Mouse (Mus musculus): ENCODE measurements around the gene Hsp90ab1. TPM values are rescaled to one million over a fixed set of nuclear protein-coding genes. Genes with fewer than 3 reads are reported as not detected.
A peak's percentile ranks its signal among the peaks of the same experiment; 100 is the strongest.

Gene Hsp90ab1
- polyA plus RNA-seq (2012; rRNA removed) (788 and 951 TPM in 2 replicates), polyA plus RNA-seq (2014; fragmentation: Nextera tagmentation; extraction: Ambion mirVana) (1,382 and 1,446 TPM in 2 replicates)

- ATAC-seq (ENCODE audit: low FRiP score, low read depth) (peak; percentile 85), DNase-seq (ENCODE audit: low spot score) (peak; percentile 94)
- Histone ChIP-seq H3K27ac (replicated peaks; ENCODE audit: low read depth, low read length) (peak within 1 kb of the TSS; percentile 97), H3K36me3 (ENCODE audit: control insufficient read depth, insufficient read depth, low read length) (peaks cover 40% of the 10 kb centered on the region), H3K9ac (ENCODE audit: low read depth, low read length, severe bottlenecking) (peak within 1 kb of the TSS; percentile 98), H3K27me3 (ENCODE audit: control insufficient read depth, insufficient read depth, low read length) (no peaks in the 10 kb centered on the region), H3K4me2 (replicated peaks; ENCODE audit: low read depth, low read length, severe bottlenecking) (peak within 1 kb of the TSS; percentile 73), H3K4me3 (replicated peaks; ENCODE audit: low read length) (peak within 1 kb of the TSS; percentile 96), H3K9me3 (ENCODE audit: control insufficient read depth, low read length) (no peaks in the 10 kb centered on the region), H3K4me1 (ENCODE audit: control insufficient read depth, insufficient read depth, low read length) (peaks cover 10% of the 10 kb centered on the region)
- TF ChIP-seq POLR2A (IDR thresholded peaks at IDR 0.05; ENCODE audit: borderline replicate concordance, extremely low read depth, insufficient read depth, insufficient read length): peak; percentile 98
- 3% methylated on average over 41 of the region's 41 CpGs for WGBS
Observed at GRCm38 (mm10) chr17:45573087-45573779, at the start of gene Hsp90ab1. Gene Hsp90ab1 (minus strand): TSS chr17:45573271.

GRCm38 (mm10) chr17:45619386-45620256 lies 46.5 kb upstream of the Hsp90ab1 start:
- H3K9me3 ChIP-seq (ENCODE audit: control insufficient read depth, low read length): no peaks in the 10 kb centered on the region
- H3K27me3 ChIP-seq (ENCODE audit: control insufficient read depth, insufficient read depth, low read length): no peaks in the 10 kb centered on the region
- H3K27ac ChIP-seq (replicated peaks; ENCODE audit: low read depth, low read length): no peak overlapping the region
- WGBS: 22% methylated on average over 20 of the region's 20 CpGs
- H3K4me3 ChIP-seq (replicated peaks; ENCODE audit: low read length): peak overlapping the region; percentile 6; the same call in 1 of the 2 replicates
- no peaks in the 10 kb centered on the region for H3K36me3 ChIP-seq (ENCODE audit: control insufficient read depth, insufficient read depth, low read length)
- H3K4me1 ChIP-seq (ENCODE audit: control insufficient read depth, insufficient read depth, low read length): peaks cover 10% of the 10 kb centered on the region
- peak overlapping the region; percentile 39 for H3K4me2 ChIP-seq (replicated peaks; ENCODE audit: low read depth, low read length, severe bottlenecking)
- peak overlapping the region; percentile 6; the same call in 1 of the 2 replicates for H3K9ac ChIP-seq (ENCODE audit: low read depth, low read length, severe bottlenecking)
- ATAC-seq (ENCODE audit: low FRiP score, low read depth): no peak
- no peak for DNase-seq (ENCODE audit: low spot score)
- no peak for TF ChIP-seq POLR2A (IDR thresholded peaks at IDR 0.05; ENCODE audit: borderline replicate concordance, extremely low read depth, insufficient read depth, insufficient read length)

- TF ChIP-seq POLR2A (IDR thresholded peaks at IDR 0.05; ENCODE audit: borderline replicate concordance, extremely low read depth, insufficient read depth, insufficient read length): no peak
- no peaks in the 10 kb centered on the region for H3K27me3 ChIP-seq (ENCODE audit: control insufficient read depth, insufficient read depth, low read length)
- no peak overlapping the region for H3K27ac ChIP-seq (replicated peaks; ENCODE audit: low read depth, low read length)
- no peaks in the 10 kb centered on the region for H3K9me3 ChIP-seq (ENCODE audit: control insufficient read depth, low read length)
- DNase-seq (ENCODE audit: low spot score): no peak
- H3K4me1 ChIP-seq (ENCODE audit: control insufficient read depth, insufficient read depth, low read length): peaks cover 10% of the 10 kb centered on the region
- WGBS: 16% methylated on average over 8 of the region's 8 CpGs
- 0 out of 2 replicates have a peak overlapping the region, but pooled peaks have one; percentile 6 for H3K9ac ChIP-seq (ENCODE audit: low read depth, low read length, severe bottlenecking)
- peak overlapping the region; percentile 6; the same call in 1 of the 2 replicates for H3K4me3 ChIP-seq (replicated peaks; ENCODE audit: low read length)
- H3K4me2 ChIP-seq (replicated peaks; ENCODE audit: low read depth, low read length, severe bottlenecking): peak overlapping the region; percentile 39
- no peaks in the 10 kb centered on the region for H3K36me3 ChIP-seq (ENCODE audit: control insufficient read depth, insufficient read depth, low read length)
- ATAC-seq (ENCODE audit: low FRiP score, low read depth): no peak
Observed at GRCm38 (mm10) chr17:45618941-45619385, 45.9 kb upstream of the Hsp90ab1 start.

- H3K36me3 ChIP-seq (ENCODE audit: control insufficient read depth, insufficient read depth, low read length): no peaks in the 10 kb centered on the region
- no peak overlapping the region for H3K27ac ChIP-seq (replicated peaks; ENCODE audit: low read depth, low read length)
- no peak overlapping the region for H3K9ac ChIP-seq (ENCODE audit: low read depth, low read length, severe bottlenecking)
- peaks cover 10% of the 10 kb centered on the region for H3K4me1 ChIP-seq (ENCODE audit: control insufficient read depth, insufficient read depth, low read length)
- no peak for TF ChIP-seq POLR2A (IDR thresholded peaks at IDR 0.05; ENCODE audit: borderline replicate concordance, extremely low read depth, insufficient read depth, insufficient read length)
- H3K4me2 ChIP-seq (replicated peaks; ENCODE audit: low read depth, low read length, severe bottlenecking): no peak overlapping the region
- ATAC-seq (ENCODE audit: low FRiP score, low read depth) (no peak), DNase-seq (ENCODE audit: low spot score) (no peak)
- no peaks in the 10 kb centered on the region for H3K27me3 ChIP-seq (ENCODE audit: control insufficient read depth, insufficient read depth, low read length)
- no peaks in the 10 kb centered on the region for H3K9me3 ChIP-seq (ENCODE audit: control insufficient read depth, low read length)
- WGBS: 89% methylated on average over 6 of the region's 6 CpGs
- H3K4me3 ChIP-seq (replicated peaks; ENCODE audit: low read length): no peak overlapping the region
Observed at GRCm38 (mm10) chr17:45617655-45618054, 44.6 kb upstream of the Hsp90ab1 start.

- H3K27me3 ChIP-seq (ENCODE audit: control insufficient read depth, insufficient read depth, low read length): no peaks in the 10 kb centered on the region
- H3K4me1 ChIP-seq (ENCODE audit: control insufficient read depth, insufficient read depth, low read length): peaks cover 10% of the 10 kb centered on the region
- no peak overlapping the region for H3K4me3 ChIP-seq (replicated peaks; ENCODE audit: low read length)
- no peaks in the 10 kb centered on the region for H3K36me3 ChIP-seq (ENCODE audit: control insufficient read depth, insufficient read depth, low read length)
- DNase-seq (ENCODE audit: low spot score): no peak
- no peak overlapping the region for H3K9ac ChIP-seq (ENCODE audit: low read depth, low read length, severe bottlenecking)
- TF ChIP-seq POLR2A (IDR thresholded peaks at IDR 0.05; ENCODE audit: borderline replicate concordance, extremely low read depth, insufficient read depth, insufficient read length): no peak
- 78% methylated on average over 3 of the region's 3 CpGs for WGBS
- H3K27ac ChIP-seq (replicated peaks; ENCODE audit: low read depth, low read length): no peak overlapping the region
- H3K4me2 ChIP-seq (replicated peaks; ENCODE audit: low read depth, low read length, severe bottlenecking): no peak overlapping the region
- no peak for ATAC-seq (ENCODE audit: low FRiP score, low read depth)
- no peaks in the 10 kb centered on the region for H3K9me3 ChIP-seq (ENCODE audit: control insufficient read depth, low read length)
Observed at GRCm38 (mm10) chr17:45616679-45617078, 43.6 kb upstream of the Hsp90ab1 start.

Measured in limb, embryonic 14.5 days (tissue).